Mouse (Mus musculus) layer of hippocampus, adult 8-10 months (tissue): ENCODE measurements at regions not wholly inside any gene's neighbourhood (a gene's known extent, or its start where the extent isn't known, plus 50 kb on each side); places are given as distances from the start of the nearest gene placed in this dataset.
A peak's percentile ranks its signal among the peaks of the same experiment; 100 is the strongest.

Experiments
- DNase-seq, 2 experiments: peaks; one replicate each; pipeline ENCODE4 v3.0.0; 2022; ENCODE audit warnings: low spot score in 2 of 2

DNA sequence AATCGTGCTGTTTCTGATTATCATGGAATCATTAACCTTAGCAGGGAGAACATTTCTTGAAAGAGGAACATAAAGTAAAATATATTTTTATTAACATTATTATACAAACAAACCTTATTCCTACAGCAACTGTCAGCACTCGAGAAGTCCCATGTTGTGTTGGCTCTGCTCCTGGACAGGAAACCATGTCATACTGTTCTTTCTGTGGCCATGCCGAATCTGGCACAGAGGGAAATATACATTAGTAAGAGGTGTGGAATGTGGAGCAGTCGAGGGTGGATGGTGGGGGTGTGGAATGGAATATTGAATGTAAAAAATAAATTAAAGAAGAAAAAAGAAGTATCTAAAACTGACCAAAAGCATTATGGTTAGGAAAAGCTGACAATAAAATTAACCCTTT is 342.1 kb upstream of the Pmfbp1 start:
- DNase-seq: no peak

DNA sequence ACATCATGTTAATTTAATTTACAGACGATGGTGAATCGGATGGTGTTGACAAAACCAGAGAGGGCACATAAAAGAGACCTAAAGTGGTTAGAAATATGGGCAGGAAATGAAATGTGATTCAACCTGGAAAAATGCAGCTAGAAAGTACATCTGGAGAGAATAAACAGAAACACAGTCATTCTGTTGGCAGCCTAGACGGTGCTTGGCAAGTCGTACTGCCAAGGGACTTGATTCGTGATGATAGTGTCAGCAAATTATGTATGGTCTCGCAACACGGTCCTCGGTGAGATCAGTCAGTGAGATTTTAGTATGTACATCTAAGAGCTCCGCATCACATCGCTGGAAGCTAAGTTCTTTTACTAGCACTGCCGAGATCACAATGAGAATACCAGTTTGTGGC is 338.3 kb upstream of the Pmfbp1 start:
- DNase-seq: no peak

DNA sequence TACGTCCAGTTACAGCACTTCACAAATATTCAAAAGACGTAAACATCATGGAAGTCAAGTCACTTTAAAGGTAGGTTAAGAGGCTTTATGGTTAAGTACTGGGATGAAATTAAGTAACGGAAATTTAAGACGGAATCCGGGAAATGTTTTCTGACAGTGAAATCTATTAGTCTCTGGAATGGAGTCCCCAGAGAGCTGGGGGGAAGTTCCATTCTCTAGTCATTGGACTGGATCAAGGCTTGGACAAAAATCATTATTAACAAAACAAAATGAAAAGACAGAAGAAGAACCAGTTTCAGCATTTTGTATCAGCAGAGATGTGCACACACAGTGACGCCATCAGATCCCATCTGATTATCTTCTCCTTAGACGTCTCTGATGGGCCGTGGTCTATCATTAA is 337.8 kb upstream of the Pmfbp1 start:
- DNase-seq: no peak

DNA sequence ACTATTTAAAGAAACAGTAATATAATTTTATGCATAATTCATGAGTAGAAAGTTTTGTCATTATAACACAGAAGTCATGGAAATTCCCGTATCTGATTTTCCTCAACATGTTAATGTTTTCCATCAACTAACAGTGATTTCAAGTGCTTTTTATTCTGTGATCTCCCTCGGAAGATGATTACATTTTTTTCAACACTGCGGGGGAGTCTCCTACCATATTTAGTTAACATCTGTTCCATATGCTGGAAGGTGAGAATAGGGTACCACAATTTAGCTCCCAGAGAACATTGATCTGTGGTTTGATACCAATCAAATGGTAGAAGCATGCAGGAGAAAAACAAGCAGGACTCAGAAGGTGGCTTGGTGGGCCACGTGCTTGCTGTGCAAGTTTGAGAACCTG is 321.1 kb upstream of the Pmfbp1 start:
- DNase-seq: no peak

DNA sequence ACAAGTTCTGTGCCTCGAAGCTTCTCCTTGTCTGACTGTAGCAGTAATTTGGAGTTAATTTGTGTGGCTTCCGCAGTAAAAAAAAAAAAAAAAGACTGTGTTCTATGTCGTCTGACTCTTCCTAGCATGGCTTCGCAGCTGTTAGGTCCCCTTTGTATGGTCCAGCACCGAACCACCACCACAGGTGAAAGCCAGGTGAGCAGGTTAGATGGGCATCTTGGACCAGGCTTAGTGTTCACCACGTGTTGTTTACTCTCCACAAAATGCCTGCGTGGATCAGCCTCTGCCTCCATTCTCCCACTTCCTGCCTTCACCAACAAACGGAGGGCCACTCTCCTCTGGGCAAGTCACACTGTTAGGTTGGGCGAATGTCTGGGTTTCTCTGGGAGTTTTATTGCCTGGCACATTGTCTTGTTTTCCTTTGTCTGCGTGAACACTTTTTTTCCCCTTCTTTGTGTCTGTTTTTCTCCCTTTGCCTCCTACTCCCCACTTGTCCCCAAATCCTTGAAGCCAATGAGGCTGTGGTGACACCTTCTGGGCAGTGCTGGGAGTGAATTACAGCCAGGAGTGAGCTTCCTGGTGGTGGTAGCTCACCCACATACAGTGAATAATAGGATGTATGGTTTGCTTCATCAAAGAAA is 308.1 kb upstream of the Pmfbp1 start:
- peak; percentile 44 to 63 for DNase-seq

DNA sequence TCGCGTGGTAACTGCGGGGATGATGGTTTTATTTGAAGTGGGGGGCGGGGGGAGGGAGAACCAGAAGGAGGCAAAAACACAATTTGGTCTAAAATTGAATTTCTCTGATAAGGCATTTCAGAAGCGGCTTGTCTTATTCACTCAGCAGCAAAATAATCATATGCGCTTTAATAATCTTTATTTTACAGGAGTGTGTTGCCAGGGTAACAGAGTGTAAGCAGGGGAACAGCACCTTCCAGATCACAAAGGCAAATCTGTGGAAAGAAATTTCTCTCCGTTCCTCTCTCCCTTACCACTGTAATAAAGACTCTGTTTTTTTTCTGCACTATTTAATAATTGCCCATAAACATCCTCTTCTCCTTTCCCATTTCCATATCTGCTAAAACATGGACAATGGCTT is 306.2 kb upstream of the Pmfbp1 start:
- DNase-seq: no peak

DNA sequence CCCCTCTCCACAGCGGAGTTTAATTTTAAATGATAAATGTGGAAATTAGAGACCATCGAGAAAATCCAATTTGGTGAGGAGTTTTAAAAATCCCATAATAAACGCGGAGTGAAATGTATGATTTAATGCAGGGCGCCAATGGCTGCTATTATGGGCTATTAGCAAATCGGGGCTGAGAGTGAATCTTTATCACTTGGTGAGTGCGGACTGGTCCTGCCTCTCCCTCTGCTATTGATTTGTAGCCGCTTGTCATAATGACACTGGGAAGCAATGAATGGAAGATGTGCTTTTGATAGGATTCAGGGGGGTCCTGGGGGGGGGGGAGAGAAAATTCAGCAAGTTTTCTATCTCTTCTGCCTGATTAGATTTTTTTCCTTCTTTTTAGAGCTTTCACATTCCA is 279.6 kb upstream of the Pmfbp1 start:
- no peak for DNase-seq

DNA sequence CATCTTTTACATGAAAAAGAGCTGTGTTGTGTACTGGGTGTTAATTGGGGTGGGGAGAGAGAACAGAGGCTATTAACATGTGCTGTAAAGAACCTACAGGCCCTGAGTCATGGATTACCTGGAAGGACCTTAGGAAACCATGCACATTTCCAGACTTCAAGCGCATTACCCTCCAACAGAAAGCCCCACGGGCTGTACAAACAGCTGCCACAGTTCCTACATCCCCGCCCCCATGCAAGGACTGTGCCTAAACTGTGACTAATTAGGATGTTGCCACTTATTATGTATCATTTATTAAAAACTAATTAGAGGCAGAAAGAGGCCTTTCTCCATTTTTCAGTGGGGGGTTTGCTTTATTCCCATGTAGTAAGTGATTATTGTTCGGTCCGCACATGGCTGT is 277.5 kb upstream of the Pmfbp1 start:
- no peak for DNase-seq

DNA sequence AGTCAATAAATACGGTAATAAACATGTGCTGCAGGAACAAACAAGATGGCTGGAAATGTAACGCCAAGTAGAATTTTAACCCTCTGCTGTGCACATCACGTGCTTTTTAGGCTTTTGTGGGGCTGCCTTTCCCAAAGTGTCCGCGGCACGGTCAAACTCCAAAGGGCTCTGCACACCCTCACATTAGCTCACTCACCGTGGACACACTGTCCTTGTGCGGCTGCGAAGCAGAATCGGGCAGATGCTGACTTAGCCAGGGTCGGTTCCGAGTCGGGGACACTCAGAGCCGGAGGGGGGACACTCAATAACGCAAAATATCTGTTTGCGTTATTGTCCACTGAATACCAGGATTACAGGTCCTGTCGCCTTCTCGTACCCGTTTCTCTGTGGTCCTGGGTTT is 276.5 kb upstream of the Pmfbp1 start:
- DNase-seq: no peak

DNA sequence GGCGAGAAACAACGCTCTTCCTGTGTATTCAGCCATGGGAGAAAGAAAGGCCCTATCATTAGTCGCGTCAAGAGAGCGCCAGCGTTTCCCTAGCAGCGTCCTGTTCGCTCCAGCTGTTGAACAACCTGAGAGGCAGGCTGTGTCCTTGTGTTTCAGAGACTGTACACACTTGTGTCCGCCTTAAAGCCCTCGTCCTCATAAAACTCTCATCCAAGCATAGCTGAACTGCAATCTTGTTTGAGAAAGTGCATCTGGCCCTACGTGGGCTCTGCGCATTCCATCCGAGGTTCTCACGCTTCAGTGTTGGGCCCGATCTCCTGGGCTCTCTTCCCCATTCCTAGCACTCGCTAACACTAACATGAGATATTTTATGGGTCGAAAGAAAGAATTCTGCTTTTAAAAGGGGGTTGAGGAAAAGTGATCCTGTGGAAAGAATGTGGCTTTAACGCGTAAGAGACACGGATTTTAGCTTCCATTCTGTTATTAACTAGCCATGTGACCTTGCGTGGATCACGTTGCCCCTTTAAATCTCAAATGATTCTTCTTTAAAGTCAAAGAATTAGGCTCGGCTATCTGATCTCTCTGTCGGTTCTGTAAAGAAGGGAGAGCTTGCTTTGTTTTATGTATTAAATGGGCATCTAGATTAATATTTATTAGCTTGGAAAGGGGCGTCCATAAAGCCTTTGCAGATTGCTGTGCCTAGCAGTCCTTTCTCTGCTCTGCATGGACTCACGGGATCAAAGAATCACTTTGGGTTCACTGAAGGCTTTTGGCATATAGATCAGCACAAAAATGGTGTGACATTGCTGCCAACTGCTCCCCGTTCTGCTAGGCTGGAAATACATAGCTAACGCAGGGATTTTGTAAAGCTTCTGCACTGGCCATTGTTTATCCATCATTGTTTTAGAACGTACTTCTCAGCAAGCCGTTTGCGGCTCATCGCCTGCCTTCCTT is 261.3 kb upstream of the Pmfbp1 start:
- no peak for DNase-seq

DNA sequence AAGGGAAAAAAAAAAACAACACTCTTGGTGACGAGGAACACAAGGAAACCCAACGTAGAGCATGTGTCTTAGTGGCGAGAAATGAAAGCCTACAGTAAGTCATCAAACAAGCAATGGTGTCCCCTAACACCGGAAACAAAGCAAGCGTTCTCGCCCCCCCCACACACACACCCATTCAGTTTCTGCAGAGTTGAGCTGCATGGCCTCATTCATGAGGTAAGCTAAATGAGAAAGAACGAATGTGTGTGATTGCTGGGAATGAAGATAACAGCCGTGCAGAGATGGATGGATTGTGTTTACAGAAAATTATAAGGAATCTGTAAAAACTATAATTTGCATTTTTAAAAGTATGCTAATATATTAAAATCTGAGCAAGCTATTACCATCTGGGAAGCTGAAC is 248.3 kb upstream of the Pmfbp1 start:
- DNase-seq: no peak

DNA sequence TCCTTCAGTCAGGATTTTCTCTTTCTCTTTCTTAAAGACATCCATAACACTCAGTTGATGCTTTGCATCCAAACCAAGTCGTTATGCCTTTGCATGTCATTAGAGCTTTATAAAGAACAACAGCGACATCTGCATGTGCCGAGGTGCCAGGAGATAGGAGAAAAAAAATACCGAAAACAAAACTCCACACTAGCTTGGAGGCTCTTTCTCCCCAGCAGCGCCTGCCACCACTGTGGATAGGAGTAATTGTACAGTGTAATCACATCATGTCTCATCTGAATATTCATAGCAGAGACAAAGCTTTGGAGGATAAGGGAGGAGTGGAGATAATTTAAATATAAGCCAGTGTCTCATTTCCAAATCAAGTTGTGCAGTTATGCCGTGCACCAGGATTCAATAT is 246.0 kb upstream of the Pmfbp1 start:
- no peak for DNase-seq

DNA sequence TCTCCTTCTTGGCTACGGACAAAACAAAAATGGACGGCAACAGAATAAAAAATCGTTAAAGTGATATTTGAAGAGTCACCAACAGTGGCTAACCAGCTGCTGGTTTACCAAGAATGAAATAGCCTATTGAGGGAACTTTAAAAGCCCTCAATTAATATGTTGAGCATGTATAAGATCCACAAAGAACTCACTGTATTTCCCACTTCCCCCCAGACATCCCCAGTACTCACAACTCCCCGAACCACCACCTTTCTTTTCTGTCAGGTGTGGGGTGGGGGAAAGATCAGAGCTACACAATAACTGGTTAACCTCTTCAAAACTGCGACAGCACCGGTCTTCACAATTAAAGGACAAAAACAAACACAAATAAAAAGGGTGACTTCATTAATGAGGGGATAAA is 245.5 kb upstream of the Pmfbp1 start:
- no peak for DNase-seq

DNA sequence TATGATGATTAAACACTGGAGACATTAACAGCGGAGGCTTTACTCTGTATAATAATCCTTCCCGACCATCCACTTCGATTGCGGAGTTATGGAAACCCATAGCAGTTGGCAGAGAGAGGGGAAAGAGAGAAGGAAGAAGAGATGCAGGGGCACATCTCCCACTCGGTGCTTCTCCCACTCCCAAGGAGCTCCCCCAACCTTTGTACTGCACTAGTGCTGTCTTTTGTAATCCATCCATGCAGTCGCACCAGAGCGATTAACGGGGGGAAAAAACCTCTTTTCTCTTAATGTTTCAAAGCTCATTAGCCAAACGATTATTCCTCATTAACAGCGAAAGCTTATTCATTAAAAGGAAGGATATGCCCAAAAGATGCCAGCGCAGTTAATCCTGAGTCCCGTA is 244.6 kb upstream of the Pmfbp1 start:
- DNase-seq: no peak

DNA sequence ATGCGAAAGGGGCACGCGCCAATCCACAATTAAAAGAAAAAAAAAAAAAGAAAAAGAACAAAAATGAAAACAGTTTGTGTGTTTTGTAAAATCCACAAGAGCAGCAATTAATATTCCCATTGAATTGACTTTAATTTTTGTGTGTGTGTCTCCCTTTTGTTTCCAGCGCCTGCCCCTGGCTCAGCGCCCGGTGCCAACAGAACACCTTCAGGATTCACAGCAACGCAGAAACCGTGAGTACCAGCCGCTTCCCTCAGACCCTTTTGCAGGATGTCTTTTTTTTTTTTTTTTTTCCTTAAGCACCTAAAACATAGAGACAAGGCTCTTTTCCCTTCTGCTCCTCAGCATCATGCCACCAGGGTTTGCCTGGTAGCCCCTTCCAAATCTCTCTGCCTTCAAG is 244.1 kb upstream of the Pmfbp1 start:
- no peak for DNase-seq

DNA sequence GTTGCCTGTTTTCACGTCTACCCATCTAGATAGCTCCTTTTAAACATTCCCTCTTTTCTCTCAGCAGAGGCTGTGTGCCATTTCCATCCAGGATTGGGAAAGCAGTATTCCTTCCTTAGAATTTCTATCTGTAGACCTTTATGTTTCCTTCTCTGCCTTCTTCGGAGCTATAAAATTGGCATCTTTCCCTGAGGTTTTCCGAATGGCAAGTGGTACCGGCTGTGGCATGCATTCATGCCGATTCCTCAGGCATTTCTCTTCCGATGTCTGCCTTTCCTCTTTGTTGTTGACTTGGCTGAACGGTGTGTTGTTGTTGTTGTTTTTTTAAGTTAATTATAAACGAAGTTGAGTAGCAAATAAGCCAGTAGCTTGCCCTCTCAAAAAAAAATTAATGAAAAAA is 243.3 kb upstream of the Pmfbp1 start:
- DNase-seq: no peak

DNA sequence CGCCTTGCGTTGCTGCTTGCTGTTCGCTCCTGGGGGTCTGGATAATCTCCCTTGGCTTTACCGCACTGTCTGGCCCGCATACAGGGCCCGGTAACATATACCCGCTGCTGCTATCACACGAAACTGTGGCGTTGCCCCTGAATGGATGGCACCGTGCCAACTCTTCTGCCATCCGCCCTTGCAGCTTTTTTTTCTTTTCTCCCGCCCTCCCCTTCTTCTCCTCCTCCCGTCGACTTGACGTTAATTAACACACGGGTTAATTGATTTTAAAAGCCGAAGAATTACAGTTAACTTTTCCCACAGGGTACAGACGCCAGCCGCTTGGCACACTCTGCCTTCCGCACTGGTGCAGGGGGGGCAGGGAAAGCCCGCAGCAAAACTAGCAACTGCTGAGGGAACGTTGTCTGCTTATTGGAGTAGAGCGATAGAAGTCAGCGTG is 242.4 kb upstream of the Pmfbp1 start:
- peak in 1 of 2 experiments; percentile 30 for DNase-seq

DNA sequence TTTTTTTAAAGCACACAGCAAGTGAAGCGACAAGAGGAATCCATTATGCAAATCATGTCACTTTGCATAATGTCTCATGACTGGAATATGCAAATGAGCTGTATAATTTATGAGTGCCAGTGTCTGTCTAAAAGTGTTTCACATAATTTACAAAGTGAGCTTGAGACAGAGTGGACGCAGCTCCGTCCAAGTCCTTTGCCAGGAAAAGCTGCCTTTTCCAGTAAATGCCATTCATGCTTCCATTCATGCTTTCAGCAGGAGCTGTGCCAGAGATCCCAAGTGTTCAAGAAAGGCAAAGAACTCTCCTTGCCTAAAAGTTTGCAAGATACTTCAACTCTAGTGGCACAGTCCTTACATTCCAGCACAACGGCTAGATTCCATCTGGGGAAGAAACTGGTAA is 241.4 kb upstream of the Pmfbp1 start:
- no peak for DNase-seq

DNA sequence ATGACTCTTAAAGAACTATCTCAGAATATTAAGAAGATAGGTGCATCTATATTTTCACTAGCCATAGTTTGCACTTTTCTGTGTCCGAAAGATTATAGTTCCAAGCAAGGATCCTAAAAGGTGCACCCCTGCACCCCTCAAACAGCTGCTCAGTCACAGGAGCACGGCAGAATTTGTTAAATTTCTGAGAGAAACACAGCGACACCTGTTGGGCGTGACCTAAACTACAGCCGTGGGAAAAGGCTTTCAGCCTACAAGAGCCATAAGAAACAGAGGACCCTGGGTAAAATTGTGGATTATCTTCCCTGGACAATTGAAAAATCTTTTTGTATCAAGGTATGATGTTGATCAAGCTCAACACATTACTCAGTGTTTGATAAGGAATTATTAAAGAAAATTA is 214.7 kb upstream of the Pmfbp1 start:
- peak in 1 of 2 experiments; percentile 19 for DNase-seq

DNA sequence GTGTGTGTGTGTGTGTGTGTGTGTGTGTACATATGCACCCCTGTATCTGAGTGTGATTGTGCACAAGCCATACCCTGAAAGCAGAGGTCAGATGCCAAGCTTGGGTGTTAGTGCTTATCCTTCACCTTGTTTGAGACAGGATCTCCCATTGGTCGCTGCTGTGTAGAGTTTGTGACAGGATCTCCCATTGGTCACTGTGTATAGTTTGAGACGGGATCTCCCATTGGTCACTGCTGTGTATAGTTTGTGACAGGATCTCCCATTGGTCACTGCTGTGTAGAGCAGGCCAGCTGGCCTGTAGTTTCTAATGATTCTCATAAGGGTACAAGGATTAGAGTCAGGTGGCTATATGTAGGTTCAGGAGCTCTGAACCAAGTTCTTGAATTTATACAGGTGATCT is 213.3 kb upstream of the Pmfbp1 start:
- DNase-seq: no peak

DNA sequence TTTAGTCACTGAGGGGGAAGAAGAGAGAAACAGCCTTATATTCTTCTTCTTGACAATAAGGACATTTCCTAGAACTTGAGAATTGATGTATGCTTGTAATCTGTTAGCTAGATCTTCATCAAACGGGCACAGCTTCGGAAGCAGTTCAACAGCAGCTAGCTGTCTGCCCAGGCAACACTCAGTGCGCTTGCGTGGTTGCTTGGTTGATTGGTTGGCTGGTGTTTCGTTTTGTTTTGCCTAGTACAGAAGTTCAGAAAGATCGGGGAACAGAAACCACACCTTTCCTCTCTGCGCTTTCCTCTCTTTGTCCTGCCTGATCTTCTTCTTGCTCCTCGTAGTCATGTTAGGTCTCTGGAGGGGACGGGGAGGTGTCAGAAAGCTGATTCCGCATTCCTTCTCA is 212.2 kb upstream of the Pmfbp1 start:
- no peak for DNase-seq

DNA sequence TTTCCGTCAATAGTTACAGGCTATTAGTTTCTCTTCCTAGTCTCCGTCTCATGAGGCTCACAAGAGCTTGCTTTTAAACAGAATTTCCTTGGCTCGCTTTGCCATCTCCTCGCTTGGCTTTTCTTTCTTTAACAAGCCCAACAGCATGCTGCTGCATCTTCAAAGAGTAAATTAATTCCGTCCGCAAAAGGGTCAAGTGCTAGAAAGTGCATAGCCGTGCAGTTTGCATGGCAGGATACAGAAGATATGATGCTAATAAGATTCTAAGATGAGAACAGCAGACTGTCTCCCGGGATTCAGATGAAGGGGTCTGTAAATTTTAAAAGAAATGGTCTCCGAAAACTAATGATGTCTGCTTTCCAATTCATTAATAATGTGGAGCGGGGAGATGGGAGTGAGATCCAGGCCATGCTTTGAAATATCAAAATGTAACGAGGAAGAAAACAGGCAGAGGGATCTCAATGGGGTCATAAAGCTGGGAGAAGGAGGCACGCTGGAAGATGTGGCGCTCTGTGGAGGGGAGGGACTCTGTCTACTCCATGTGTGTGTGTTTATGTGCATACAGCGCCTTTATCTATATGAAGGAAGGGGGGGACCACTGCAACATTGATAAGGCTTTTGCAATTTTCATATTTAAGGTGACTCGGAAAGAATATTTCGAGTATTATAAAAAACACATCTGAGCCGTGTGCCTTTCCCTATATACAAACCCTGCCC is 183.0 kb upstream of the Pmfbp1 start:
- no peak for DNase-seq
